Comparison of ENCODE assay signal across 9 mouse cellular contexts in genomic region chr2:115385207-115386168, GRCm38 (mm10).
DNase-seq lines count a peak whose midpoint lies in the region; ATAC-seq and TF ChIP-seq lines count a peak whose summit lies in the region.
"Had no signal": no experiment of that assay in that cellular context is flagged by ENCODE, and none has a peak within 500 bp of the region (broad histone marks: within the 10 kb centered on the region; RNA-seq: fewer than 3 reads in every experiment).

No protein-coding gene starts in this region.

- WGBS in lung, embryonic 14.5 days: 34% methylated on average over 16 of the region's 16 CpGs
- WGBS in olfactory bulb, adult 2 months: 19% methylated on average over 16 of the region's 16 CpGs
- 45% methylated on average over 16 of the region's 16 CpGs for WGBS in thymus, adult 2 months

- no peaks in the 10 kb centered on the region for H3K36me3 ChIP-seq in lung, embryonic 14.5 days (ENCODE audit: insufficient read depth)
- H3K36me3 ChIP-seq in thymus, adult 2 months (ENCODE audit: control insufficient read depth, insufficient read depth, low read length): no peaks in the 10 kb centered on the region

- peaks cover 15% of the 10 kb centered on the region for H3K4me1 ChIP-seq in lung, embryonic 14.5 days (ENCODE audit: insufficient read depth)
- peaks cover 9% of the 10 kb centered on the region for H3K4me1 ChIP-seq in embryonic fibroblast, embryonic 13.5 days (ENCODE audit: control insufficient read depth, insufficient read depth, low read length)
- peaks cover 11% of the 10 kb centered on the region for H3K4me1 ChIP-seq in olfactory bulb, adult 2 months (ENCODE audit: control insufficient read depth, insufficient read depth, low read length)
- H3K4me1 ChIP-seq in thymus, adult 2 months (replicated peaks; ENCODE audit: control insufficient read depth, insufficient read depth, low read length): no peaks in the 10 kb centered on the region

- H3K27ac ChIP-seq in lung, embryonic 14.5 days (ENCODE audit: low read depth): peak overlapping the region; percentile 76
- H3K27ac ChIP-seq in embryonic fibroblast, embryonic 13.5 days (ENCODE audit: insufficient read depth, low read length): peak overlapping the region; percentile 89
- peak overlapping the region; percentile 96 for H3K27ac ChIP-seq in olfactory bulb, adult 2 months (ENCODE audit: insufficient read depth, low read depth, low read length)
- H3K27ac ChIP-seq in thymus, adult 2 months (ENCODE audit: control insufficient read depth, insufficient read depth, low read length): no peak overlapping the region

- peak overlapping the region; percentile 41 for H3K4me2 ChIP-seq in lung, embryonic 14.5 days

- TF ChIP-seq CTCF in lung, embryonic 14.5 days (IDR thresholded peaks at IDR 0.05; ENCODE audit: low read depth): no peak
- TF ChIP-seq CTCF in embryonic fibroblast, embryonic 13.5 days (IDR thresholded peaks at IDR 0.05; ENCODE audit: borderline replicate concordance, insufficient read depth, low read length): no peak
- no peak for TF ChIP-seq CTCF in olfactory bulb, adult 2 months (IDR thresholded peaks at IDR 0.05; ENCODE audit: insufficient read depth, low read depth, low read length)
- TF ChIP-seq CTCF in thymus, adult 2 months (IDR thresholded peaks at IDR 0.05; ENCODE audit: borderline replicate concordance, control insufficient read depth, extremely low read depth, insufficient read depth, low read length, poor library complexity): no peak

- DNase-seq in lung, embryonic 14.5 days: no peak
- DNase-seq in lung, adult 18-20 months: no peak
- DNase-seq in kidney, postnatal 4 days: peak; percentile 44 to 61
- DNase-seq in thymus, adult 2 months: no peak
- no peak for DNase-seq in urinary bladder, postnatal 10 days (ENCODE audit: low spot score)
- DNase-seq: thymus, postnatal 14 days had no signal

- H3K27me3 ChIP-seq in lung, embryonic 14.5 days (ENCODE audit: insufficient read depth, low read length): no peaks in the 10 kb centered on the region
- H3K27me3 ChIP-seq in thymus, adult 2 months (ENCODE audit: control insufficient read depth, insufficient read depth, low read length): no peaks in the 10 kb centered on the region

- H3K9me3 ChIP-seq in lung, embryonic 14.5 days (ENCODE audit: low read depth, low read length): no peaks in the 10 kb centered on the region

- ATAC-seq in lung, embryonic 14.5 days (ENCODE audit: insufficient read depth): peak; percentile 80
- ATAC-seq in CD4-positive, CD25-positive, alpha-beta regulatory T cell, adult 4 months: no peak

- no peak overlapping the region for H3K9ac ChIP-seq in lung, embryonic 14.5 days

- no peak for TF ChIP-seq POLR2A in embryonic fibroblast, embryonic 13.5 days (IDR thresholded peaks at IDR 0.05; ENCODE audit: low read depth, low read length)
- no peak for TF ChIP-seq POLR2A in olfactory bulb, adult 2 months (IDR thresholded peaks at IDR 0.05; ENCODE audit: insufficient read depth, low read depth, low read length)
- no peak for TF ChIP-seq POLR2A in thymus, adult 2 months (IDR thresholded peaks at IDR 0.05; ENCODE audit: control insufficient read depth, extremely low read depth, insufficient read depth, low read length, poor library complexity)

- H3K4me3 ChIP-seq in lung, embryonic 14.5 days (ENCODE audit: low read depth, low read length): no peak overlapping the region
- H3K4me3 ChIP-seq in embryonic fibroblast, embryonic 13.5 days (ENCODE audit: insufficient read depth, low read length): no peak overlapping the region
- no peak overlapping the region for H3K4me3 ChIP-seq in olfactory bulb, adult 2 months (ENCODE audit: insufficient read depth, low read depth, low read length)
- H3K4me3 ChIP-seq in thymus, adult 2 months (ENCODE audit: control insufficient read depth, insufficient read depth, low read length): no peak overlapping the region

Comparison
In these comparisons a context has a peak if more than half of its experiments do, and no peak if none do; other contexts are left out.
1. DNase-seq: peak in kidney, postnatal 4 days (2 of 2); none in lung, embryonic 14.5 days (single experiment), lung, adult 18-20 months (0 of 2), thymus, adult 2 months (single experiment) and urinary bladder, postnatal 10 days (single experiment).